Mouse (Mus musculus): Measurements from ENCODE around the gene Nfib. TPM values are rescaled to one million over a fixed set of nuclear protein-coding genes. Genes with fewer than 3 reads are reported as not detected.

Nfib gene
- polyA plus RNA-seq, 1 experiment from 2014 or later, result 86.0 TPM

GRCm38 (mm10) chr4:82396805-82397204 lies 308.7 kb downstream of the Nfib start:
- Histone ChIP-seq H3K4me2 (ENCODE audit: low read depth, low read length) (no peak overlapping the region), H3K9me3 (ENCODE audit: control insufficient read depth, low read length) (no peaks in the 10 kb centered on the region), H3K4me3 (ENCODE audit: low read depth, low read length) (no peak overlapping the region), H3K36me3 (ENCODE audit: control insufficient read depth, insufficient read depth, low read length) (no peaks in the 10 kb centered on the region), H3K27ac (replicated peaks; ENCODE audit: low read depth, low read length) (no peak overlapping the region), H3K9ac (ENCODE audit: low read depth, low read length) (no peak overlapping the region), H3K4me1 (ENCODE audit: control insufficient read depth, insufficient read depth, low read length) (peaks cover 45% of the 10 kb centered on the region), H3K27me3 (replicated peaks; ENCODE audit: control insufficient read depth, insufficient read depth, low read length) (no peaks in the 10 kb centered on the region)
- ATAC-seq (ENCODE audit: low read depth) (no peak), DNase-seq (ENCODE audit: low spot score) (no peak)
- 76% methylated on average over 2 of the region's 2 CpGs for WGBS

GRCm38 (mm10) chr4:82396003-82396402 lies 309.5 kb downstream of the Nfib start:
- Histone ChIP-seq H3K4me2 (ENCODE audit: low read depth, low read length) (no peak overlapping the region), H3K27ac (replicated peaks; ENCODE audit: low read depth, low read length) (no peak overlapping the region), H3K9me3 (ENCODE audit: control insufficient read depth, low read length) (no peaks in the 10 kb centered on the region), H3K27me3 (replicated peaks; ENCODE audit: control insufficient read depth, insufficient read depth, low read length) (no peaks in the 10 kb centered on the region), H3K4me3 (ENCODE audit: low read depth, low read length) (no peak overlapping the region), H3K9ac (ENCODE audit: low read depth, low read length) (no peak overlapping the region), H3K36me3 (ENCODE audit: control insufficient read depth, insufficient read depth, low read length) (no peaks in the 10 kb centered on the region), H3K4me1 (ENCODE audit: control insufficient read depth, insufficient read depth, low read length) (peaks cover 45% of the 10 kb centered on the region)
- WGBS, result 77% methylated on average over 4 of the region's 4 CpGs
- DNase-seq (ENCODE audit: low spot score) (no peak), ATAC-seq (ENCODE audit: low read depth) (no peak)

DNA sequence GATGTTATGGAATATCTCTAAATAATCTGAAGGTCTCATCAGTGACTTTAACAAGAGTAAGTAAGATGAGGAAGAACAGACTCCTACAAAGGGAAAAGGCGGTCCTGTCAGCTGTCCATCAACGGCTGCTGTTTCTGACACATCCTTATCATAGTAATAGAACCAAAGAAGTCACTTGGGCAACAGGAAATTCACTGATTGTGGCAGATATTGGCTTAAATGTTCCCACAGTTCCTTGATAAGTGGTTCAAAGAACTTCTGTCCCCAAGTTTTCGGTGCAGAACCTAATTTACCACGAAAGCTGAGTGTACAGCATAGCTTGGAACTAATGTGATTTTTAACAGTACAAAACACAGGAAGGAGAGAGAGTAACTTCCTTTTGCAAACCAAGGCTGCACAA lies 311.2 kb downstream of the Nfib start:
- H3K27me3 ChIP-seq (replicated peaks; ENCODE audit: control insufficient read depth, insufficient read depth, low read length), result no peaks in the 10 kb centered on the region
- no peaks in the 10 kb centered on the region for H3K36me3 ChIP-seq (ENCODE audit: control insufficient read depth, insufficient read depth, low read length)
- DNase-seq (ENCODE audit: low spot score) (no peak), ATAC-seq (ENCODE audit: low read depth) (no peak)
- H3K27ac ChIP-seq (replicated peaks; ENCODE audit: low read depth, low read length), result no peak overlapping the region
- WGBS, result 74% methylated on average over 4 of the region's 4 CpGs
- H3K4me3 ChIP-seq (ENCODE audit: low read depth, low read length), result no peak overlapping the region
- H3K9ac ChIP-seq (ENCODE audit: low read depth, low read length), result no peak overlapping the region
- H3K4me1 ChIP-seq (ENCODE audit: control insufficient read depth, insufficient read depth, low read length), result peaks cover 34% of the 10 kb centered on the region
- no peaks in the 10 kb centered on the region for H3K9me3 ChIP-seq (ENCODE audit: control insufficient read depth, low read length)
- H3K4me2 ChIP-seq (ENCODE audit: low read depth, low read length), result no peak overlapping the region

DNA sequence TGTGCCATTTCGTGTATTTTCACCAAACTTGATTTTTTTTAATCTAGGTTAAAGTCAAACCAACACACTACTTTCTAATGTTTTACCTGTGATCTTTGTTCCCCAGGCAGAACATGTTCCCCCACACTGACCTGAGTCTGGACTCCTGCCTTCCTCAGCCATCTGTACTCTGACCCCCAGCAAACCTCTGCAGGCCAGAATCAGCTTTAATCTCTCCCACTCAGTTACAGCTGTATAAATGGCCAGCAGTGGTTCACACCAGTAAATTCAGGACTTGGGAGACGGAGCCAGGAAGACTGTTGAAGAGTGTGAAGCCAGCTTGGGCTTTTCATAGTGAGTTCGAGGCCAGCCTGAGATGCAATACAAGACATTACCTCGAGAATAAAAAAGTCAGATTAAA lies 312.5 kb downstream of the Nfib start:
- 52% methylated on average over 4 of the region's 4 CpGs for WGBS
- no peaks in the 10 kb centered on the region for H3K9me3 ChIP-seq (ENCODE audit: control insufficient read depth, low read length)
- no peaks in the 10 kb centered on the region for H3K27me3 ChIP-seq (replicated peaks; ENCODE audit: control insufficient read depth, insufficient read depth, low read length)
- H3K9ac ChIP-seq (ENCODE audit: low read depth, low read length), result no peak overlapping the region
- peak overlapping the region; percentile 23 for H3K4me2 ChIP-seq (ENCODE audit: low read depth, low read length)
- DNase-seq (ENCODE audit: low spot score) (no peak), ATAC-seq (ENCODE audit: low read depth) (no peak)
- peaks cover 32% of the 10 kb centered on the region for H3K4me1 ChIP-seq (ENCODE audit: control insufficient read depth, insufficient read depth, low read length)
- H3K27ac ChIP-seq (replicated peaks; ENCODE audit: low read depth, low read length), result peak overlapping the region; percentile 81
- no peaks in the 10 kb centered on the region for H3K36me3 ChIP-seq (ENCODE audit: control insufficient read depth, insufficient read depth, low read length)
- H3K4me3 ChIP-seq (ENCODE audit: low read depth, low read length), result no peak overlapping the region

DNA sequence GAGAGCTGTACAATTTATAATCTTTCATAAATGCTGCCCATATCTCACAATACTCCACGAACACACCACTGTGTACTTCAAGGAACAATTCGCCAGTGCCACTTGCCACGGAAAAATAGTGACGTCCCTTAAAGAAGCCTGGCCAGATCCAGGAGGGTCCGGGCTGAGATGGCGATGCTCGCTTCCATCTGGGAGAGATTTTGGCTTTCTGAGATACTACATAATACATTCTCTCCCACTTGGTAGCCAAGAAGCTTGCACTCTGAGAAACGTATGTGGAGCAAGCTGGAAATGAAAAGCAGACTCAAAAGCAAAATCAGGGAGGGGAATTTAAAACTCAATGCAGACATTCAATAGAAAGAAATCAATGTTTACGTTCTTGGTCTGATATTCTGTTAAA lies 313.1 kb downstream of the Nfib start:
- Histone ChIP-seq H3K27me3 (replicated peaks; ENCODE audit: control insufficient read depth, insufficient read depth, low read length) (no peaks in the 10 kb centered on the region), H3K27ac (replicated peaks; ENCODE audit: low read depth, low read length) (peak overlapping the region; percentile 81), H3K4me1 (ENCODE audit: control insufficient read depth, insufficient read depth, low read length) (peaks cover 32% of the 10 kb centered on the region), H3K9me3 (ENCODE audit: control insufficient read depth, low read length) (no peaks in the 10 kb centered on the region), H3K4me3 (ENCODE audit: low read depth, low read length) (no peak overlapping the region), H3K36me3 (ENCODE audit: control insufficient read depth, insufficient read depth, low read length) (no peaks in the 10 kb centered on the region), H3K4me2 (ENCODE audit: low read depth, low read length) (peak overlapping the region; percentile 23), H3K9ac (ENCODE audit: low read depth, low read length) (no peak overlapping the region)
- peak; percentile 72 for DNase-seq (ENCODE audit: low spot score)
- no peak for ATAC-seq (ENCODE audit: low read depth)
- 37% methylated on average over 9 of the region's 9 CpGs for WGBS

DNA sequence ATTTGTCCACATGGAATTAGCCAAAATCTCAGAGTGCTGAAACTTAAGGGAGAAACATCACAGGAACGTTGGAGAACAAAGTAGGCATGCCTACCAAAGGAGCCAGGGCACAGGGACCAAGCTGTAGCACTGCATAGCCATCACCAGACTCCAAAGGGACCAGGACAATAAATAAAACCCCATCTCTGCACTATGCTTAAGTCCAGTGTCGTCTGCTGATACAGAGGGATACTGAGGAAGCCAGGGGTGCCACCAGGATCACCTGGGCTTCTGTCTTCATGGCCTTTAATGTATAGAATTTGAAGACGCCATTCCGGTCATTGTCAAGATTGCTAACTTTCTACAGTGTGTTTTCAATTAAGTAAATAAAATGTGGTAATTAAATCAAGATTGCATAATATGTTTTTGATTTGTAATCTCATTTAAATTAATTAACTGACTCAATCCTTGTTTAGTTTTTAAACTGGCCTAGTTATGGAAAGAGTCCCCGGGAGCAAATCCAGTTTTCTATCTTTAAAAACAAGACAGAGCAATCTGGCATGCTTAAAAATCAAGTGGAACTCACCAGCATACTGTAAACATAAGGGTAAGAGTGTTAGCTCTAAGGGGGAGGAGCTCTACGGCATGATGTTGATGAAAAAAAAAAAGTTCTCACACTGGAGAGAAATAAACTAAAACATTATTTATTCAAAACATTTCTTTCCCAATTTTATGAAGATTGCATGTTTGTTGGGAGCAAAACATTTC lies 313.7 kb downstream of the Nfib start:
- Histone ChIP-seq H3K9ac (ENCODE audit: low read depth, low read length) (no peak overlapping the region), H3K4me3 (ENCODE audit: low read depth, low read length) (no peak overlapping the region), H3K4me1 (ENCODE audit: control insufficient read depth, insufficient read depth, low read length) (peaks cover 34% of the 10 kb centered on the region), H3K4me2 (ENCODE audit: low read depth, low read length) (peak overlapping the region; percentile 23; the same call in 1 of the 2 replicates), H3K9me3 (ENCODE audit: control insufficient read depth, low read length) (no peaks in the 10 kb centered on the region), H3K27me3 (replicated peaks; ENCODE audit: control insufficient read depth, insufficient read depth, low read length) (no peaks in the 10 kb centered on the region), H3K27ac (replicated peaks; ENCODE audit: low read depth, low read length) (peak overlapping the region; percentile 81), H3K36me3 (ENCODE audit: control insufficient read depth, insufficient read depth, low read length) (no peaks in the 10 kb centered on the region)
- ATAC-seq (ENCODE audit: low read depth) (no peak), DNase-seq (ENCODE audit: low spot score) (peak; percentile 54)
- WGBS, result 46% methylated on average over 6 of the region's 6 CpGs

DNA sequence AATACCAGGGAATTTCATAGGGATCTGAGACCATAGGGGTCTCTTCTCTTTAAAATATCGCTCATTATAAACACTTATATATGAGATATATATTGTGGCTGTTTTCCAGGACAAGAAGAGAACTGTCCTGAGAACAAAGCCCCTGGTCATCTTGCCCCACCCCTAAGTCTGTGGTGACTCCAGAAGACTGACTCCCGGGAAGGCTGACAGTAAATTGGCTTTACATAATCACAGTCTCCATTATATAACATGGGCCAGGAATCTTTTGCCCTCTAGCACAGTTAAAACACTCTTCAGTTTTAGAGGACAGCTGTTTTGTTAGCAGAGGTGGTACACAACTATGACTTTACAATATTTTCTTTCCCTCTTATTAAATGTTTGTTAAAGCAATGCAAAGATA lies 315.0 kb downstream of the Nfib start:
- H3K9me3 ChIP-seq (ENCODE audit: control insufficient read depth, low read length), result no peaks in the 10 kb centered on the region
- ATAC-seq (ENCODE audit: low read depth), result no peak
- H3K4me2 ChIP-seq (ENCODE audit: low read depth, low read length), result no peak overlapping the region
- H3K27ac ChIP-seq (replicated peaks; ENCODE audit: low read depth, low read length), result no peak overlapping the region; the same call in 1 of the 2 replicates
- no peak for DNase-seq (ENCODE audit: low spot score)
- H3K27me3 ChIP-seq (replicated peaks; ENCODE audit: control insufficient read depth, insufficient read depth, low read length), result no peaks in the 10 kb centered on the region
- no peak overlapping the region for H3K9ac ChIP-seq (ENCODE audit: low read depth, low read length)
- no peaks in the 10 kb centered on the region for H3K36me3 ChIP-seq (ENCODE audit: control insufficient read depth, insufficient read depth, low read length)
- 53% methylated on average over 2 of the region's 2 CpGs for WGBS
- H3K4me3 ChIP-seq (ENCODE audit: low read depth, low read length), result no peak overlapping the region
- peaks cover 45% of the 10 kb centered on the region for H3K4me1 ChIP-seq (ENCODE audit: control insufficient read depth, insufficient read depth, low read length)

DNA sequence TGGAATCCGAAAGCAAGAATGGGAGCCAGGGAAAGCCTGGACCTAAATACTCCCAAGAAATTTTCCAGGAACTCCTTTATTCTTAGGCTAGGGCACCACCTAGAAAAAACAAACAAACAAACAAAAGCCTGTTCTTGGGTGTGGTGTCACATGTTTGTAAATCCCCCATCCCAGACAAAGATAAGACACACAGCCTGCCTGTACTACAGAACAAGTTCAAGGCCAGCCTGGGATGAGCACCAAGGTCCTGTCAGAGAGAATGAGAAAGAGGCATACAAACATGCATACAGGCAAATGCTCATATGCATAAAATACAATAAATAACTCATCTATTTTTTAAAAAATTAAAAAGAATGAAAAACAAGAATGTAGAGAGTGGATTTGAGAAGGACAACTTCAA lies 315.7 kb downstream of the Nfib start:
- Histone ChIP-seq H3K36me3 (ENCODE audit: control insufficient read depth, insufficient read depth, low read length) (no peaks in the 10 kb centered on the region), H3K4me1 (ENCODE audit: control insufficient read depth, insufficient read depth, low read length) (peaks cover 52% of the 10 kb centered on the region), H3K4me3 (ENCODE audit: low read depth, low read length) (no peak overlapping the region), H3K4me2 (ENCODE audit: low read depth, low read length) (no peak overlapping the region), H3K27me3 (replicated peaks; ENCODE audit: control insufficient read depth, insufficient read depth, low read length) (no peaks in the 10 kb centered on the region), H3K27ac (replicated peaks; ENCODE audit: low read depth, low read length) (no peak overlapping the region), H3K9me3 (ENCODE audit: control insufficient read depth, low read length) (no peaks in the 10 kb centered on the region), H3K9ac (ENCODE audit: low read depth, low read length) (no peak overlapping the region)
- WGBS, result 96% methylated on average over 1 of the region's 1 CpGs
- DNase-seq (ENCODE audit: low spot score), result no peak
- ATAC-seq (ENCODE audit: low read depth), result no peak

- 83% methylated on average over 4 of the region's 4 CpGs for WGBS
Measured at GRCm38 (mm10) chr4:82387620-82388019, 317.9 kb downstream of the Nfib start.

More at GRCm38 (mm10) chr4:82387620-82388019, 317.9 kb downstream of the Nfib start:
- H3K27me3 ChIP-seq (replicated peaks; ENCODE audit: control insufficient read depth, insufficient read depth, low read length), result no peaks in the 10 kb centered on the region
- no peak overlapping the region for H3K27ac ChIP-seq (replicated peaks; ENCODE audit: low read depth, low read length)
- H3K4me1 ChIP-seq (ENCODE audit: control insufficient read depth, insufficient read depth, low read length), result peaks cover 53% of the 10 kb centered on the region
- ATAC-seq (ENCODE audit: low read depth) (no peak), DNase-seq (ENCODE audit: low spot score) (no peak)
- no peak overlapping the region for H3K4me2 ChIP-seq (ENCODE audit: low read depth, low read length)
- no peaks in the 10 kb centered on the region for H3K36me3 ChIP-seq (ENCODE audit: control insufficient read depth, insufficient read depth, low read length)
- H3K9ac ChIP-seq (ENCODE audit: low read depth, low read length), result no peak overlapping the region
- no peak overlapping the region for H3K4me3 ChIP-seq (ENCODE audit: low read depth, low read length)
- H3K9me3 ChIP-seq (ENCODE audit: control insufficient read depth, low read length), result no peaks in the 10 kb centered on the region

All from embryonic facial prominence, embryonic 14.5 days (tissue).